8 mouse cellular contexts compared by ENCODE assay signal in genomic region chr5:139732634-139733107, GRCm38 (mm10). TPM values are rescaled to one million over a fixed set of nuclear protein-coding genes. Genes with fewer than 3 reads are reported as not detected.
A peak's percentile ranks its signal among the peaks of the same experiment; 100 is the strongest.
DNase-seq lines count a peak whose midpoint lies in the region; ATAC-seq and TF ChIP-seq lines count a peak whose summit lies in the region.

No protein-coding gene starts in this region.

- peak overlapping the region; percentile 69; the same call in 1 of the 2 replicates for H3K4me3 ChIP-seq in G1E (ENCODE audit: low read depth, low read length)
- peak overlapping the region; percentile 14 for H3K4me3 ChIP-seq in bone marrow, adult 2 months (replicated peaks; ENCODE audit: control insufficient read depth, low read depth, low read length)
- peak overlapping the region; percentile 69 for H3K4me3 ChIP-seq in liver, embryonic 11.5 days (ENCODE audit: low read depth, low read length)
- no peak overlapping the region for H3K4me3 ChIP-seq in stomach, embryonic 16.5 days (replicated peaks; ENCODE audit: low read length)

- peaks cover 84% of the 10 kb centered on the region for H3K4me1 ChIP-seq in G1E (ENCODE audit: insufficient read depth, low read depth, low read length)
- H3K4me1 ChIP-seq in bone marrow, adult 2 months (ENCODE audit: control insufficient read depth, insufficient read depth, low read length) = peaks cover 17% of the 10 kb centered on the region
- H3K4me1 ChIP-seq in liver, embryonic 11.5 days (replicated peaks; ENCODE audit: control insufficient read depth, insufficient read depth, low read length) = peaks cover 74% of the 10 kb centered on the region
- peaks cover 65% of the 10 kb centered on the region for H3K4me1 ChIP-seq in stomach, embryonic 16.5 days (ENCODE audit: control insufficient read depth, insufficient read depth, low read length)

- peaks cover 45% of the 10 kb centered on the region for H3K36me3 ChIP-seq in G1E (replicated peaks)
- H3K36me3 ChIP-seq in liver, embryonic 11.5 days (ENCODE audit: control insufficient read depth, insufficient read depth, low read length) = no peaks in the 10 kb centered on the region
- H3K36me3 ChIP-seq in stomach, embryonic 16.5 days (ENCODE audit: control insufficient read depth, insufficient read depth, low read length) = no peaks in the 10 kb centered on the region

- H3K9ac ChIP-seq in liver, embryonic 11.5 days (ENCODE audit: low read depth, low read length) = peak overlapping the region; percentile 55
- peak overlapping the region; percentile 46 for H3K9ac ChIP-seq in stomach, embryonic 16.5 days (ENCODE audit: low read length)

- TF ChIP-seq POLR2A in bone marrow, adult 2 months (IDR thresholded peaks at IDR 0.05; ENCODE audit: borderline replicate concordance, control insufficient read depth, low read depth, low read length) = peak; percentile 41; the same call in 1 of the 2 replicates

- H3K27me3 ChIP-seq in G1E (ENCODE audit: insufficient read depth, low read length) = peaks cover 3% of the 10 kb centered on the region
- H3K27me3 ChIP-seq in liver, embryonic 11.5 days (replicated peaks; ENCODE audit: control insufficient read depth, insufficient read depth, low read length) = no peaks in the 10 kb centered on the region
- H3K27me3 ChIP-seq in stomach, embryonic 16.5 days (ENCODE audit: control insufficient read depth, insufficient read depth, low read length) = no peaks in the 10 kb centered on the region

- TF ChIP-seq CTCF in G1E (IDR thresholded peaks at IDR 0.05; ENCODE audit: low read depth, low read length) = no peak
- TF ChIP-seq CTCF in bone marrow, adult 2 months (IDR thresholded peaks at IDR 0.05; ENCODE audit: control insufficient read depth, insufficient read depth, low read length) = no peak

- no peaks in the 10 kb centered on the region for H3K9me3 ChIP-seq in G1E (replicated peaks)
- H3K9me3 ChIP-seq in liver, embryonic 11.5 days (ENCODE audit: control insufficient read depth, low read length) = no peaks in the 10 kb centered on the region
- no peaks in the 10 kb centered on the region for H3K9me3 ChIP-seq in stomach, embryonic 16.5 days (replicated peaks; ENCODE audit: control insufficient read depth, low read length)

- 6% methylated on average over 11 of the region's 11 CpGs for WGBS in bone marrow, adult 2 months
- 53% methylated on average over 11 of the region's 11 CpGs for WGBS in liver, embryonic 11.5 days
- WGBS in stomach, embryonic 16.5 days = 35% methylated on average over 11 of the region's 11 CpGs

- DNase-seq in G1E (ENCODE audit: low spot score) = peak; percentile 47
- DNase-seq in heart, postnatal 4 days = peak; percentile 61
- DNase-seq in liver, embryonic 11.5 days (ENCODE audit: low spot score) = no peak
- no peak for DNase-seq in layer of hippocampus, adult 9-10 months (ENCODE audit: low spot score)
- DNase-seq in frontal cortex, postnatal 14 days (ENCODE audit: low spot score in 2 of 2) = no peak
- DNase-seq in cerebellum, postnatal 4 days (ENCODE audit: low spot score in 2 of 2) = no peak

- H3K27ac ChIP-seq in bone marrow, adult 2 months (ENCODE audit: control insufficient read depth, insufficient read depth, low read depth, low read length, poor library complexity) = peak overlapping the region; percentile 18
- peak overlapping the region; percentile 92 for H3K27ac ChIP-seq in liver, embryonic 11.5 days (ENCODE audit: low read depth, low read length)
- H3K27ac ChIP-seq in stomach, embryonic 16.5 days (ENCODE audit: low read length) = peak overlapping the region; percentile 89

- ATAC-seq in G1E (ENCODE audit: extremely low read depth, insufficient number of reproducible peaks, low FRiP score, poor library complexity, severe bottlenecking) = no peak
- no peak for ATAC-seq in liver, embryonic 11.5 days (replicated peaks; ENCODE audit: low FRiP score)
- ATAC-seq in stomach, embryonic 16.5 days (ENCODE audit: insufficient read depth, low FRiP score) = peak; percentile 68

- peak overlapping the region; percentile 98 for H3K4me2 ChIP-seq in liver, embryonic 11.5 days
- peak overlapping the region; percentile 37 for H3K4me2 ChIP-seq in stomach, embryonic 16.5 days (ENCODE audit: low read depth, low read length)

RNA-seq across cellular contexts. Expression of gene Micall2, which starts 3.5 kb away (rescaled TPM):
- total RNA-seq in G1E (2014; fragmentation: Nextera tagmentation) (12.8 and 21.7 TPM in 2 replicates), G1E (2017) (8.0 and 8.5 TPM in 2 replicates)
- 22.4 and 26.3 TPM in 2 replicates for polyA plus RNA-seq in G1E (2012)
- 20.3 and 28.0 TPM in 2 replicates for polyA plus RNA-seq in bone marrow, adult 2 months (2011; ENCODE audit: insufficient read depth, insufficient read length, low replicate concordance, missing spikeins)
- 1 to 10 TPM; 4.7 to 5.6 TPM for total RNA-seq in heart, postnatal 4 days (2021)
- polyA plus RNA-seq in liver, embryonic 11.5 days (2014; fragmentation: Nextera tagmentation; extraction: Ambion mirVana) = 17.1 and 18.5 TPM in 2 replicates
- 9.3 and 9.5 TPM in 2 replicates for polyA plus RNA-seq in stomach, embryonic 16.5 days (2015; fragmentation: Nextera tagmentation; extraction: Ambion mirVana)

RNA-seq across cellular contexts. Expression of gene Ints1, which starts 42.8 kb away (rescaled TPM):
- total RNA-seq in G1E (2014; fragmentation: Nextera tagmentation) (67.6 and 84.0 TPM in 2 replicates), G1E (2017) (22.1 and 25.2 TPM in 2 replicates)
- 108 and 115 TPM in 2 replicates for polyA plus RNA-seq in G1E (2012)
- polyA plus RNA-seq in bone marrow, adult 2 months (2011; ENCODE audit: insufficient read depth, insufficient read length, low replicate concordance, missing spikeins) = 63.3 and 108 TPM in 2 replicates
- 10 to 100 TPM; 50.6 to 54.8 TPM for total RNA-seq in heart, postnatal 4 days (2021)
- 34.9 TPM in 2 replicates for polyA plus RNA-seq in liver, embryonic 11.5 days (2014; fragmentation: Nextera tagmentation; extraction: Ambion mirVana)
- polyA plus RNA-seq in stomach, embryonic 16.5 days (2015; fragmentation: Nextera tagmentation; extraction: Ambion mirVana) = 20.2 and 21.0 TPM in 2 replicates

RNA-seq across cellular contexts. Expression of gene Mafk, which starts 58.6 kb away (rescaled TPM):
- total RNA-seq in G1E (2014; fragmentation: Nextera tagmentation) (6.6 and 14.6 TPM in 2 replicates), G1E (2017) (24.9 and 30.9 TPM in 2 replicates)
- polyA plus RNA-seq in G1E (2012) = 34.5 and 39.6 TPM in 2 replicates
- 37.3 and 53.2 TPM in 2 replicates for polyA plus RNA-seq in bone marrow, adult 2 months (2011; ENCODE audit: insufficient read depth, insufficient read length, low replicate concordance, missing spikeins)
- total RNA-seq in heart, postnatal 4 days (2021) = 10 to 100 TPM; 28.1 to 29.1 TPM
- polyA plus RNA-seq in liver, embryonic 11.5 days (2014; fragmentation: Nextera tagmentation; extraction: Ambion mirVana) = 30.4 and 35.1 TPM in 2 replicates
- polyA plus RNA-seq in stomach, embryonic 16.5 days (2015; fragmentation: Nextera tagmentation; extraction: Ambion mirVana) = 18.9 and 22.3 TPM in 2 replicates

Comparison
In these comparisons a context has a peak if more than half of its experiments do, and no peak if none do; other contexts are left out.
1. DNase-seq: peak in G1E (single experiment) and heart, postnatal 4 days (single experiment); none in liver, embryonic 11.5 days (single experiment), layer of hippocampus, adult 9-10 months (single experiment), frontal cortex, postnatal 14 days (0 of 2) and cerebellum, postnatal 4 days (0 of 2).
2. H3K27ac ChIP-seq: peak in every context shown above with its lines; median percentile 92 in liver, embryonic 11.5 days; 89 in stomach, embryonic 16.5 days; 18 in bone marrow, adult 2 months.